Mouse (Mus musculus) lung, postnatal 25 days (tissue): Measurements from ENCODE around the gene Atcay.

ENCODE experiments used
- DNase-seq: peaks from one replicate; pipeline ENCODE4 v3.0.0; 2022; ENCODE audit warnings: low spot score

Atcay gene

GRCm38 (mm10) chr10:81230438-81231332, at the start of gene Atcay:
Gene Atcay (minus strand): TSS chr10:81230833.
- DNase-seq, result no peak

- DNase-seq, result no peak
Measured at GRCm38 (mm10) chr10:81279496-81279895, 48.9 kb upstream of the Atcay start.

- no peak for DNase-seq
Measured at GRCm38 (mm10) chr10:81277676-81278075, 47.0 kb upstream of the Atcay start.

- DNase-seq, result no peak
Measured at GRCm38 (mm10) chr10:81273842-81274241, 43.2 kb upstream of the Atcay start.

- no peak for DNase-seq
Measured at GRCm38 (mm10) chr10:81272356-81272755, 41.7 kb upstream of the Atcay start.

GRCm38 (mm10) chr10:81268643-81269412, 38.2 kb upstream of the Atcay start:
- DNase-seq, result no peak

- DNase-seq, result peak; percentile 93
Measured at GRCm38 (mm10) chr10:81268056-81268455, 37.4 kb upstream of the Atcay start.

- DNase-seq, result peak; percentile 96
Measured at GRCm38 (mm10) chr10:81266211-81267105, 35.8 kb upstream of the Atcay start, which contains the start of the genes Mrpl54 and Apba3. Gene Mrpl54 (minus strand): TSS chr10:81266934. Gene Apba3 (plus strand): TSS chr10:81266960.

GRCm38 (mm10) chr10:81265540-81265939, 34.9 kb upstream of the Atcay start:
- no peak for DNase-seq

GRCm38 (mm10) chr10:81261025-81261424, 30.4 kb upstream of the Atcay start:
- no peak for DNase-seq

GRCm38 (mm10) chr10:81259225-81259884, 28.7 kb upstream of the Atcay start:
- DNase-seq, result no peak

GRCm38 (mm10) chr10:81257158-81258039, 26.8 kb upstream of the Atcay start:
- DNase-seq, result no peak

- DNase-seq, result no peak
Measured at GRCm38 (mm10) chr10:81254886-81255285, 24.3 kb upstream of the Atcay start.

GRCm38 (mm10) chr10:81252424-81253419, 22.1 kb upstream of the Atcay start, which contains the start of gene Matk:
Gene Matk (plus strand): TSS chr10:81252935.
- no peak for DNase-seq

GRCm38 (mm10) chr10:81249442-81249841, 18.8 kb upstream of the Atcay start:
- DNase-seq, result no peak

- DNase-seq, result no peak
Measured at GRCm38 (mm10) chr10:81247804-81248203, 17.2 kb upstream of the Atcay start.

GRCm38 (mm10) chr10:81245166-81245565, 14.5 kb upstream of the Atcay start:
- no peak for DNase-seq

- peak; percentile 75 for DNase-seq
Measured at GRCm38 (mm10) chr10:81244595-81244994, 14.0 kb upstream of the Atcay start.

GRCm38 (mm10) chr10:81244146-81244545, 13.5 kb upstream of the Atcay start:
- DNase-seq, result no peak
